Mouse (Mus musculus) cortical plate, adult 2 months (tissue): ENCODE data around the gene Stk16.

Source experiments
- CTCF ChIP-seq: fragments of 200-500 bp; IDR thresholded peaks from 2 replicates; pipeline ENCODE4 v1.5.1; 2011; ENCODE audit warnings: mild to moderate bottlenecking, control low read depth, low read length; ENCODE audit not compliant: insufficient read depth; ENCODE audit errors: extremely low read depth
- POLR2A ChIP-seq: fragments of 200-500 bp; IDR thresholded peaks from 2 replicates; pipeline ENCODE4 v1.6.1; 2011; ENCODE audit warnings: mild to moderate bottlenecking, low read length, control low read depth; ENCODE audit not compliant: insufficient read depth; ENCODE audit errors: extremely low read depth

DNA sequence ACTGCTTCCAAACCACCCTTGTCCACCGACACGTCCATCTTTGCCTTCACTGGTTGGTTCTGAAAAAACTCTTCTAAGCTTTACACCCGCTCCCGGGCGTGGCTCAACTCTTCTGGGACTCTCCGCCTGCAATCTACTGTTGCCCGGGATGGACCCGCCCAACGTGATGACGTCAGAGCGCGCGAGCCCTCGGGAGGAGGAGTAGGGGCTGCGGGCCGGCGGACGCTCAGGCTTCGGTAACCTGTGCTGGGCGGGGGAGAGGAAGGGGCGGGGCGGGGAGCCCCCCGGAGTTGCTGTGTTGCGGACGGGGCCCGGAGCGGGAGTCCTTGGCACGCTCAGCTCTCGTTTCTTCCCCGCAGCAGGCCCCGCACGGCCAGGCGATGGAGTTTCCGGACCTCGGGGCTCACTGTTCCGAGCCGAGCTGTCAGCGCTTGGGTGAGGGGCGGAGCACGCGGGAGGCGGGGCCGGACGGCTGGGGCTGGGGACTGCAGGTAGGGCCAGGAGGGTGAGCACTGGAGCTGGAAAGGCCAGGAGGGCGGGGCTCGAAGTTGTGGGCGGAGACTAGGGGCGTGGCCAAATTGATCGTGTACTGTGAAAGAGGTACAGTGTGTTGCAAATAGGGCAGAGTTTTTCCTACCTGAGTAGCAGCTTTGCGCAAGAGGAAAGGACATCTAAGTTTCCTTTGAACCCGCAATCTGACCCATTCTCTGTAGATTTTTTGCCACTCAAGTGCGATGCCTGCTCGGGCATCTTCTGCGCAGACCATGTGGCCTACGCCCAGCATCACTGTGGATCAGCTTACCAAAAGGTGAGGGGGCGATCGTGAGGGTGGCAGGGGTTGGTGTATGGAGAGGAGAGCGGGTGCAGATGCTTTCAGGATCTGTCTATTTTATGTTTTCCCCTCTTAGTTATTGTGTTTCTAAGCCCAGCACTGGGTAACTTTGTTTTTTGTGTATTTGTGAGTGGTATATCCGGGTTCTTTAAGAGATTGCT, 41.9 kb upstream of the Stk16 start, which contains the start of gene Zfand2b:
- peak; percentile 76 for TF ChIP-seq POLR2A
- TF ChIP-seq CTCF: no peak
